Mouse (Mus musculus): ENCODE results near the gene Sema5a.
"Not testable (repeated sequence)": the region's sequence is repeated elsewhere in the genome, so short reads cannot be mapped to it uniquely, and the experiment has no call there.

Sema5a gene

DNA sequence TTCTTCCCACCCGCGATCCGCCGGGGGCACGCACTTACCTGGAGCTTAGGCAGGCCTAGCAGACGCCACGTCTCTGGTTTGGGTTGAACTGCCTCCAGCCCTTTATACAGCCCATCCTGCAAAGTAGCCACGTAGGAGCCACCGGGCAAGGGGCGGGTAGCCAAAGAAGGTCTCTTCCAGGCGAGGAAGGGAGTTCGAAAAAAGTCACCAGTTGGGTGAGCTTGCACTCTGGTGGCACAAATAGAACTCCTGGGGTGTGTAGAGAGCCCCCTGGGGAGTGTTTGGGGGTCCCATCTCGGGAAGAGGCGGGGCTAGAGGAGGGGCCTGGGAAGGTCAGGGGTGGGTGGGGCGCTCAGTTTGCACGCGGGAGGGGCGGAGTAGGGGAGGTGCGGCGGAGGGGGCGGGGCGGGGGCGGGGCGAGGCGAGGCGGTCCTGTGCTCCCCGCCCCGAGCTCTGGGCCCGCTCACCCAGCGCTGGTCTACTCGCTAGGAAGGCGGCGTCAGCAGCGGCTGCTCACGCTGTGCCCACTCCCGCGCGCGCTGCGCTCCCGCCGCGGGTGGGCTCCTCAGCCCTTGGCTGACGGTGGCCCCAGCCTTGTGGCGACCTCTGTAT is at the start of gene Sema5a:
TSS of gene Sema5a (plus strand) at position 467 of the 612 bp plus-strand sequence.
- peak; percentile 64 for DNase-seq

DNA sequence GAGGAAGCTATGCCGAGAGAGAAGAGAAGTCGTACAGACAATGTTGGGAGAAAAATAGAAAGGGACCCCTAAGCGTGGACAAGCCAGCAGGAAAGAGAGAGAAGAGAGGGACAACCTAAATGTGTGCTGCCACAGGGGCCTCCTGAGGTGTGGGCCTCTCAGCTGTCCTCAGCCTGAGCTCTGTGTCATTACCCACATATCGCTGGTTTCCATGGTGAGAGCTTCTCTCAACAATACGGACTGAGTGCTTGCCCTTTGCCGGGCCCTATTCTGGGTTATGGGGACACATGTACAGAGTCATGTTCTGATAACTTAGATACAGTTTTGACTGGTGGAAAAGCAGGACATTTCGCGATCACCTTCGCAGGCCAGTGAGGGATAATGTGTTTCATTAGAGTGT is 46.5 kb upstream of the Sema5a start:
- no peak for DNase-seq

DNA sequence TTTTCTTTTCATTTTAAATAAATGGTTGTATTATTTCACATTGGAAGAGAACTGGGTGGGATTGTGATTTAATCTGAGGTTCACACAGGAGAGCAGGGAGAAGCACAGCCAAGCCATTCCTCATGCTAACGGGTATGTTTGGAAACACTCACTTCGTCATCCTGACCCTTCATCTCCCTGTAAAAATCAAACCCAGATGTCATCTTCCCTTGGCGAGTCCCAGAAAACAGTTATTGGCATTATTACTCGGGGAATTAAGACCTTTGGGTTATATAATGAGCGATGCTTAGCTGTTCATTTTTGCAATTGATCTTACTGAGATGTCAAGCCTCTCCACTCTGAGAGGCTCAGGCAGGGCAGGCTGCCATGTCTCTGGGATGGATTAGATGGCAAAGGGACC is 46.0 kb upstream of the Sema5a start:
- DNase-seq: no peak

DNA sequence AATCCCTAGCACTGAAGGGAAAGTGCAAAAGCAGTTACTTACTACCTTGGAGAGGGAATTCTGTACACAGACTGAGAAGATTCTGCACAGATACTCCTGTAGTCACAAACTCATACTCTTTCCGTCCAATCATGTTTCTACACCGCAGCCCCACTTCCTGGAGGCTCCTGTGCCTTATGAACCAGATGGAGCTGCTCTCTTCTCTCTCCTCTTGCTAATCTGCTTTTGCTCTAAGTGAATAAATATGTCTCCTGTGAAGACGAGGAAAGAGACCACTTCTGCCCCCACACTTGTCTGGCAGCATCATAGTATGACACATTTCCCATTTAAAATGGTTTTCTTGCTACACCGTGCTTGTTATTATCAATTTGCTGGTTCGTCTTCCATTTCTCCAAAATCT is 41.4 kb upstream of the Sema5a start:
- no peak for DNase-seq

DNA sequence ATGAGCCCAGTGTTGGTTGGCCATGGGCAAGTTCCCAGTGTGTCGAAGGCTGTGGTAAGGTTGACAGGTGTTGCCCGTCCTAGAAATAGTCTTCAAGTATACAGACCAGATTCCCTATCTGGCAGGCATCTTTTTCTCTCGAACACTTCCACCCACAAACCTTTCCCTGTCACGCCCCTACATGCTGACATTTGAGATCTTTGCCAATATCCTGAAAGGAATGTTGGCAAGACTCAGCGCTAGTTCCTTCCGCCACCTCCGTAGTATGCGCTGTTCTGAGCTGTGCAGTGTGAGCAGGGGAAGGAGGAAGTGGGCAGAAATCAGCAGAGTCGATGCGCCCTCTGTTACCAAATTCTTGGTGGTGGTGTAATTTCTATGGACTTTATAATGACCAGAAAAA is 39.7 kb upstream of the Sema5a start:
- no peak for DNase-seq

DNA sequence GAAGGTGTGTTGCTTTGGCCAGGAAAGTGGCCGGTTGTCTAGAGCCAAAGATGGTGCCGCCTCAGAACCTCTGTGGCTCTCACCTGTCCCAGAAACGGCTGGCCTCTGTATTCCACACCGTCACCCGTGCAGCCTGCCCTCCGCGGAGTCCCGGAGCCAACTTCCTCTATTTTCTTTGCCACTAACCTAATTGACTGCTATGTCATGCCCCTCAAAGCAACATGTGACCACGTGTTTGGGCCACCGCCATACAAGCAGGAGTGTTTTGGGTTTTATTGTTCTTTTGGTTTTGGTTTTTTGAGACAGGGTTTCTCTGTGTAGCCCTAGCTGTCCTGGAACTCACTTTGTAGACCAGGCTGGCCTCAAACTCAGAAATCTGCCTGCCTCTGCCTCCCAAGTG is 29.9 kb upstream of the Sema5a start:
- DNase-seq: not testable (repeated sequence)

DNA sequence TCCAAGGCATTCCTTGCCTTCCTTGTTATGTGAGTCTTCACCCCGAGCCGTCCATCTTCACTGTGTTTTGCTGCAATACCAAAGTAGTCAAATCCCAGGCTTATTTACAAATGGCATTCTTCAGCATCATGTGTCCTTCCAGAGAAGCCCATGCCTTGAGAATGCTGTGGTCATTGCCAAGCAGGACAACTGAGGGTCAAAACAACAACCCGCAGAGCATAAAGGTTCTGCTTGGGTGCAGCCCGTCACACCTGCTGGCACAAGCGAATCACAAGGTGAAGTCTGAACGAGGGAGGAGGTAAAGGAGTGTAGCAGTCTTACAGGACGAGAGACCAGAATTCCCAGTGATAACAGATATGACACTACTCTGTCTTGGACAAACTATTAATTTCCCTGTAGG is 21.6 kb upstream of the Sema5a start:
- no peak for DNase-seq

DNA sequence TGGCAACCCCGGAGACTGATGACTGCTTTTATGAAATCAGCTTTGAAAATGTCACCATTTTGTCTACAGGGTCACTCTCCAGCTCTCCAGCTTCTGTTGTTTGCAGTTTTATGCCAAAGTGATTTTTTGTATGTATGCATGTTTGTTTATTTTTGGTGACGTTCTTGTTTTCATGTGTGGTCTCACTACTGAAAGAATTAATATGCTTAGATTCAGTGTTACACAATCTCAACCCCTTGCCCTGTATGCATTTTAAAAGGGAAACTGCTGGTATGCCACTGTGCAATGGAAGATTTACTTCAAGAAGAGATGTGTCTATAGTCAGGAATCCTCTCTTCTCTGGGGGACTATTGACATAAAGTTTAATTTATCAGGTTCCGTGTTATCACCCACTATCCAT is 19.2 kb upstream of the Sema5a start:
- no peak for DNase-seq

DNA sequence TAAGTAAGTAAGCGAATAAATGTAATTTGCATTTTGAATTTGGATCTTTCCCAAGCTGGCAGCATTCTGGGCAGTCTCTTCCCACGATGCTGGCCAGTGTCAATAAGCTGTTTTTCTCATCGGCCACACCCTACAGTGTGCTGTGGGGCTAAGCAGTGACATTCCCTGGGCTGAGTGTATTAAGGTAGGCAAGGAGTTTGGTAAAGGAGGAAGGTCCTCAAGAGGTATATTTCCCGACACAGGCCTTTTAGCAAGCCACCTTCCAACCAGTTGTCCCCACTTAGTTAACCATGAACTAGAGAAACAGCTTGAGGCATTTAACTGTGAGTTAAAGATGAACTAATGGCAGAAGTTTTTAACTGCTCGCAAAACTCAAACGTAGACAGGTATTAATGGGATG is 18.2 kb upstream of the Sema5a start:
- DNase-seq: no peak

DNA sequence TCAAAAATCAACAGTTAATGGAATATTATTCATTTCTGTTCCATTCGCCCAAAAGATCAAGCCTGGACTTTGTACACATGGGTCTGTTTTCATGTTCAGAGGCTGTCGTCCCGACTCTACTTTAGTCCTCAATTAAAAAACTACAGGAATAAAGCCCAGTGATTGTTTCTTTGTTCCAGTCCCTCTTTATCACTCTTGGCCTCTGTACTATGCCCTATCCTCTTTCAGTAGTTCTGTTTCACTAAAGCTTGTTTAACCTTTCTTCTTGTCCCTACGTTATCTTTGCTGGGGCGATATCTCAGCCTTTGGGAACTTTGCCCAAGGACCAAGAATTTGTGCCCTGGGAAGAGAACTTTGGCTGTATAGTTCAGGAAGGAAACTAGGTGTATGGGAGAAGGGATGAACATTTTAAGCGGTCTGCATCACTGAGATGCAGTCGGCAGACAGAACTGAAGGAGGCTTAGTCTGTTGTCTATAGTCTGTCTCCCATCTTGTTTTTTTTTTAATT is 17.7 kb upstream of the Sema5a start:
- DNase-seq: no peak

DNA sequence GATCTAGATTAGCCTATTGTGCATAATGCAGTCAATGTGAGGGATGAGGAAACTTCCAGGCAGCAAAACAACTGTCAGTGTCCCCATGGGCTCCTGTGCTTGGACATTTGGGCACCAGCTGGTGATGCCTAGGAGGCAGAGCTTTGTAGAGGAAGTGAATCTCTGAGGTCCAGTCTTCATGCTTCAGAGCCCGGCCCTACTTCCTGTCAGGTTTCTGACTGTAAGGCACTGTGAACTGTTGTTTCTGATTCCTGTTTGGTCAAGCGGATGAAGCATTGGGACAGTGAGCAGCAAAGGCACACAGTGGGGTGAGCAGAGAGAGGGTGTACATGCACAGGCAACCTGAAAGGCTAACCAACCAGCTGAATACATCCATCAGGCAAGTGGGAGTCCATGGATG is 14.5 kb upstream of the Sema5a start:
- DNase-seq: no peak

DNA sequence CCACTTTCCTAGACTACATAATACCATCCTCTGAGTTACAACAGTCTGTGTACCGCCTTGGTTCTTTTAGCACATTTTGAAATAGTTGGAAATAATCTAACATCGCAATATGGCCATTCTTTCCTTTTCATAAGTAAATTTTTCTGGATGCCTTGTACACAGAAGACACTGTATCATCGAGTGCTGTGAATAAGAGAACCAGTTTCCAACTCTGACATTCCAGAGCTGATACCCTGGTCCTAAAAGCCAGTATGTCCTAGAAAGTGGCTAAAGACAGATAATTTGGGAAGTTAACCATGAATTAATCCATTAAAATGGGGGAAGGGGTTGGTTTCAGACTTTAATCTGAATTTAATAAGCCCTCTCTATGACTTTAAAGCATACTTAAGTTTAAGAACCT is 12.4 kb upstream of the Sema5a start:
- no peak for DNase-seq

DNA sequence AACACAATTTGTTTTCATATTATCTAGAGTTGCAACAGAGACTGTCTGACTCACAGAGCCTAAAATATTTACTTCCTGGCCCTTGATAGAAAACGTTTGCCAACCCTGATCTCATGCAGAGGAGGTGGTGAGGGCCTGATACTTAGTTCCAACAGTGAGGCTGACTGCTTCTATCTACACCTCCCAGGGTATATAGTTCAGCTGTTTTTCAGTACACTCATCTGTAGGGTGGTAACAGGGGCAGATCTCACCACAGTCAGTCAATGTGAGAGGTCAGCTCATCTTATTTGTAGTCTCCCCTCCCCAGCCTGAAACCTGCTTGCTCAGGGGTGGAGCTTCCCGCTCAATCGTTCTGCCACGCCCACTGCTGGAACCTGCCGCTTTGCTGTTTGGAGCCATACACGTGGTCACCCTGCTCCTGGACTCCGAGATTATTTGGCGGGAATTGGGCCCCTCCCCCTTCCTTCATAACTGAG is 11.9 kb upstream of the Sema5a start:
- DNase-seq: not testable (repeated sequence)

DNA sequence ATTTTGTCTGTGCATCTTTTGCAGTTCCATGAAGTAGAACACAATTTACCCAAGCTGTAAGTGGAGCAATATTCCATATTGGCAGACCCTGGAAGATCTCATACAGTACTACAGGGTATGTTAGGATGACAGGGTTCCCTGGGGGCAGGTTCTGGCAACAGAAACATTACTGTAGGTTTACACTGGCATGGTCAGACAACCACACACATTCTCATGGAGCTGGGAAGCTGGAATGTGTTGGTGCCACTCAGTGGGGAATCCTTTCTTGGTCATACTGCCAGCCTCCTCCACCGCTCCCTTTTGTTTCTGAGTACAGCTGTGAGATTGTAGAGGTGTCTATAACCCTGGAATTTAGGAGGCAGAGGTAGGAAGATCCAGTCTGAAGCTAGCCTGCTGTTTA is 11.2 kb upstream of the Sema5a start:
- no peak for DNase-seq

DNA sequence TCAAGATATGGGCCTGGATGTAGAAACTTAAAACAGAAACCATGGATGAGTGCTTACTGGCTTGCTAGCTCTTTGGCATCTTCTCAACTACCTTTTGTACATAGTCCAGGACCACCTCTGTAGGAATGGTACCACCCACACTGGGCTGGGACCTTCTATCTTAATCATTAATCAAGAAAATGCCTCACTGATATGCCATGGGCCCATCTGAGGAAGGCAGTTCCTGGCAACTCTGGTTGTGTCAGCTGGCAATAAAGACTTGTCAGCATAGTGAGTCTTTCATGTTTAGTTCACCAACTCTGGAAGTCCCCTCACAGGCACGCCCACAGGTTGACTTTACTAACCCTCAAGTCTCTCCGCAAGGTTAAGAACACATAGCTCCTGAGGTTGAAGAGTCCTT is 5.5 kb upstream of the Sema5a start:
- DNase-seq: no peak

DNA sequence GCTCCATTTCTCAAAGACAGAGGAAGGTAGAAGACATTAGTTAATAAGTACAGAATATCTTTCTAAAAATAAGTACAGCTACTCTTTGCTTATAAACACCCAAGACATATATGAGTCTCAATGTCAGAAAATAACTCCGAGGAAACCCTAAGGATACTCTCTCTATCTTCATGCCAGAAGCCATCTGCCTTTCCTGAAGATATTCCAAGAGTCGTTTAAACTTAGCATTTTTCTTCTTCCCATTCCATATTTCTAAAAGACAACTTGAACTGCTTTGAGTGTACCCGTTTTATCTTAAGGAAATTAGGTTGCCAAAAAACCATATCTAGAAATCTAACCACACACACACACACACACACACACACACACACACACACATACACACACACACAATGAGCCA is 4.5 kb upstream of the Sema5a start:
- no peak for DNase-seq

DNA sequence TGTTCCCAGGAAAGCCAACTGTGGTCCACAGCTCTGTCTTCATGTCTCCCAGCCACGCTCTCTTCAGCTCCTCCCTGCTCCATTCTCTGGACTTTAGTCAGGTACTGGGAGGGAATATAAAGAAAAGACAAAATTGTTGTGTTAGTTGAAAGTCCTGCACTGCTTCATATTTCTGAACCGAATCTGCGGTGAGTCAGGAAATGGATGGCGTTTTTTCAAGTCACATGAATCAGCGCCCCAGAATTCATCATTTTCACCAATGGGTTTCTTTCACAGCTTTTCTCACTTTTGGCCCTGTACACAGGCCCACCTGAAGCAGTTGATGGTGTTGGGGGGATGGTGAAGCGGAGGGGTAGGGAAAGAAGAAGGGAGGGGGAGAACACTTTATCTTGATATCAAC is 2.9 kb upstream of the Sema5a start:
- no peak for DNase-seq

DNA sequence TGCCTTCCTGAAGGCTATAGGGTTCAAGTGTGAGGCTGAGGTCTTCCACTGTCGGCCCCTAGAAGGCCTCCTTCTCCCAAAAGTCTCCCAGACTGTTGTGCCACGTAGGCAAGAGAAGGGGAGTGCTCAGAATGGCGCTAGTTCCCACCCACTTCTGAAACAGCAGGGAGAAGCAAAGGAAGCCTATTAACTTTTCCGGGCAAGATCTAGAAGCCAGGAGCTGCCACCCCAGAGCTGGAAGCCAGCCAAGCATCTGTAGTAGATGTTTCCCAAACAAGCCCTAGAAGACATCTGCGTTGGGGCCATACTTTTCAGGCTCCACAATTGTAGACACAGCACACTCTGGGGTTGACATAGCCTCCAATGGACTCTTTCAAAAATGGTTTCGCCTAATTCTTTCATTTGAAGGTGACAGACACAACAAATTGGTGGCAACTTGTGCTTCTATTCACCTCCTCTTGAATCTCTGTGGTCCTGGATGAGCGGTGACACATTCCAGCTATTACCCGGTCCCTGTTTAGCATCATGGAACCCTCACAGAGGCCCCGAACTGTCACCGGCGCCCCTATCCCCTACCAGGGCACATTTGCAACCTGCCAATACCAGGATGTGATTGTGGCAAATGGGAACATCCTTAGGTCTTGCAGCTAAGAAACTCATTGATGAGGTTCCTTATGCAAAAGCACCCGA is 1.4 kb upstream of the Sema5a start:
- DNase-seq: no peak

DNA sequence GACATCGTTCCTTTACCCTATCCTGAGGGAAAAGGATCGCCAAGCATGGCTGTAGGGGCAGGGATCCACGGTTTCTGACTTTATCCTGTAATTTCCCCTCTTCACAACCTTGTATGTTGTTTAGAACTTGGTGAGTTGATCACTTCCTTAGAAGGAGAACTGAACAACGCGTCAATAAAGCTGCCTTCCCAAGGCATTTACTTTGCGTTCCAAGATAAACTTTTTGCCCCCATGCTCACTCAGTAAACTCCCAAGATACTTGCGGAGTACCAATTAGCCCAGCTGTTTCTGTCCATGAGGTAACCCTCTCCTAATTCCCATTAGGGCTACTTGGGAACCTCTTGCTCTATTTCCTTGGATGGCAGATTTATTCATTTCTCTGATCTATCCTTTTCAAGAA is 786 bp upstream of the Sema5a start:
- no peak for DNase-seq

DNA sequence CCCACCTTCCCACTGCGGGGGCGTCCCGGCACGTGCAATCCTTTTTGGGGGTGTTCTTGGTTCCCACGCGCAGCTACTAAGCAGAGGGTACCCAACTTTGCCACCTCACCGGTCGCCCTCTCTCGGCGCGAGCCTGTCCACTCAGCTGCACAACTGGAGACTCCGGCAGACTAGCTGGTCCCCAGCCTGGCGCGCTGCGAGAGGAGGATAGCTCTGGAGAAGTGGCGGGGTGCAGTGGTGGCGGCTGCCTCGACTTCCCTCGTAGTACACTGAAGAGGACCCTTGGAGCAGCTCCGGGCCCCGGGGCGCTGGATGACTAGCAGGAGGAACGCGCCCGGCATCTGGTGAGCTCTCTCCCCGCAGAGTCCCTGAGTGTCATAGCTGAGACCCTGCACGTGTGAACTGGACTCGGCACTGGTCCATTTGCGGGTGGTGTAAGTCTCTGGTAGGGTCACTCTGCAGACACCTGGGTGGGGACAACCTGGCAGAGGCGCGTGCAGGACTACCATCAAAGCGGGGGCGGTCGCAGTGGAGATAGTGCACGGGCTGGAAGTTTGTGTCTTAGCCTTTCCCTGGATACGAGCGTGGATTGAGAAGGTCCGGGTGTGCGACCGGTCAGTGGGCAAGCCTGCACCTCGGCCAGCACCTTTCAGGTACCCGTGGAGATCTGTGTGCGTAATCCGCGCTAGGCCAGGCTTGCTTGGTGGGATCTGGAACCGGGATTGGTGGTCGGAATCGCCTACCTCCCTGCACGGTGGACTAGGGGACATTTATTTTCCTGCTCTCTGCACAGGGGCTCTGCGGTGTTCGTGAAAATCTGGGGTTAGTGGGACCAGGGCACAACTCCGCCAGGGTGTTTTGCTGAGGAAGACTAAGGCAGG is 586 bp downstream of the Sema5a start:
- peak; percentile 61 for DNase-seq

DNA sequence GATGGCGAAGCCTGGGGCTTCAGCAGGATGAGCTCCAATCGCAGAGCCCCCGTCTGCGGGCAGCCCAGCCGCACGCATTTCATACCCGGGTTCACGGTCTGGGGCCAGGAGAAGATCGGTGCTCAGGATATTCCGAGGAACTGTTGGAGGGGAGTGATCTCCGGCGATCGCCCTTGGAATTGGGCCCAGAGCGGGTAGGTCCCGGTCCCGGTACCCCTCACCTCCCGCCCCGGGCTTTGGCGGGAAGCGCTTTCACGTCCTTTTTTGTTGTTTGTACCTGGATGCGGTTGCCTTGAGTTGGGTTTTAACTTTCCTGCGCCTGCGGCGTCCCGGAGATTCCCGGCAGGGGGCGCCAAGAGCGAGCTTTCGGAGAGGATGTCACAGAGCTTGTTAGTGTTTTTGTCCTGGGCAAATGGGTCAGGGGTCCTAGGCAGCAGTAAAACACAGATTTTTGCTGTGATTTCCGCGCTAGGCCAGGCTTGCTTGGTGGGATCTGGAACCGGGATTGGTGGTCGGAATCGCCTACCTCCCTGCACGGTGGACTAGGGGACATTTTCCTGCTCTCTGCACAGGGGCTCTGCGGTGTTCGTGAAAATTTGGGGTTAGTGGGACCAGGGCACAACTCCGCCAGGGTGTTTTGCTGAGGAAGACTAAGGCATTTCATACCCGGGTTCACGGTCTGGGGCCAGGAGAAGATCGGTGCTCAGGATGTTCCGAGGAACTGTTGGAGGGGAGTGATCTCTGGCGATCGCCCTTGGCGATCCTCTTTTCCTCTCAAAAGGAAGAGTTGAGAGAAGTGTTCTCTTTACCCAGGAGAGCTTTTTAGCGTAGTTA is 1.4 kb downstream of the Sema5a start:
- peak; percentile 91 for DNase-seq

DNA sequence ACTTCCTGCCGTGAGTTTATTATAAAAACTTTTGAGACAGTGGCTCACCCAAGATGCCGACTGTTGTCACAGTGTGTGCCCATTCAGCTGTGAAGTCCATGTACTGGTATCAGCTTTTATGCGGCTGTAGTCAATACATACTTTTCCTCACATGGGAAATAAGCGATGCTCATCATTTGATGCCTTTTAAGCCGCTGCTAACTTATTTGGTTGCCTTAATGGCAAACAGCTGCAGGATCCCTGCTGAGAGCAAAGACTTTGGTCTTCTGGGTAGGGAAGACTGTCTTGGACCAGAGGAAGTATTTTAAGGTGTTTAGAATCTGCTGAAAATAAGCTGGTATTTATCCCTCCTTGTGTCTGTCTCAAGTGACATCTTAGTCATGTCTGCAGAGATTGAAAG is 2.7 kb downstream of the Sema5a start:
- no peak for DNase-seq

DNA sequence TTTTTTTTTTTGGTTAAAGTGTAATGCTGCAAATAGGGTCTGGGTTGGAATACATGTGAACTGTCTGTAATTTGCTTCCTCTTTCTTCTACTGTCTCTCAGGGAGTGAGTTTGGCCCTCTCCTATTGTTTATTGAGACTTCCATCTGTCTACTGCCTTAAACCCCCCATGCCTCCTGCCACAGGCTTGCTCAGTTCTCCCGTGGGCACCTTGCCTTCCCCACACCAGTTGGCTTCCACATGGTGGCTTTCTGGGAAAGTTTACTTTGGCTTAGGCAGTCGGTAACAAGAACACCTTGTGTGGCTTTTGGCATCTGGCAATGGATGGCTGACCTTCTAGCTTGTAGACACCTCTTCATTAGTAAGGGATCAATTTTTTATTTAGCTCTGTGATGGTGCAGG is 10.2 kb downstream of the Sema5a start:
- DNase-seq: no peak

Data from cerebellum, adult 9-10 months (tissue).